7 mouse cellular contexts compared by ENCODE assay signal in genomic region chr16:95340885-95341791, GRCm38 (mm10).
A peak's percentile ranks its signal among the peaks of the same experiment; 100 is the strongest.
DNase-seq lines count a peak whose midpoint lies in the region; ATAC-seq and TF ChIP-seq lines count a peak whose summit lies in the region.

No protein-coding gene starts in this region.

- peak; percentile 82 for TF ChIP-seq CTCF in heart, adult 2 months (IDR thresholded peaks at IDR 0.05)
- TF ChIP-seq CTCF in kidney, adult 2 months (conservative IDR thresholded peaks at IDR 0.05; ENCODE audit: insufficient read depth, insufficient read length, low read depth, low read length): peak; percentile 76

- no peaks in the 10 kb centered on the region for H3K9me3 ChIP-seq in embryonic facial prominence, embryonic 11.5 days (replicated peaks; ENCODE audit: control insufficient read depth, low read length)
- no peaks in the 10 kb centered on the region for H3K9me3 ChIP-seq in limb, embryonic 11.5 days (ENCODE audit: control insufficient read depth, low read length)
- no peaks in the 10 kb centered on the region for H3K9me3 ChIP-seq in midbrain, embryonic 15.5 days

- H3K27me3 ChIP-seq in embryonic facial prominence, embryonic 11.5 days (ENCODE audit: control insufficient read depth, insufficient read depth, low read length): no peaks in the 10 kb centered on the region
- H3K27me3 ChIP-seq in heart, adult 2 months (ENCODE audit: control insufficient read depth, insufficient read depth, low read length): no peaks in the 10 kb centered on the region
- no peaks in the 10 kb centered on the region for H3K27me3 ChIP-seq in kidney, adult 2 months (replicated peaks; ENCODE audit: control insufficient read depth, insufficient read depth, low read length)
- no peaks in the 10 kb centered on the region for H3K27me3 ChIP-seq in limb, embryonic 11.5 days (ENCODE audit: control insufficient read depth, insufficient read depth, low read length)
- no peaks in the 10 kb centered on the region for H3K27me3 ChIP-seq in midbrain, embryonic 15.5 days (replicated peaks)

- peak; percentile 74 for ATAC-seq in embryonic facial prominence, embryonic 11.5 days (replicated peaks; ENCODE audit: insufficient number of reproducible peaks, low FRiP score, low TSS enrichment, low read depth)
- peak; percentile 41; the same call in 1 of the 2 replicates for ATAC-seq in limb, embryonic 11.5 days (ENCODE audit: insufficient number of reproducible peaks, low FRiP score, low TSS enrichment, low read depth)
- peak; percentile 86 for ATAC-seq in midbrain, embryonic 15.5 days (replicated peaks)

- TF ChIP-seq POLR2A in heart, adult 2 months (IDR thresholded peaks at IDR 0.05; ENCODE audit: insufficient read depth, low read depth, low read length): no peak
- TF ChIP-seq POLR2A in kidney, adult 2 months (IDR thresholded peaks at IDR 0.05; ENCODE audit: low read depth, low read length): no peak

- H3K4me1 ChIP-seq in embryonic facial prominence, embryonic 11.5 days (ENCODE audit: control insufficient read depth, insufficient read depth, low read length): no peaks in the 10 kb centered on the region
- peaks cover 9% of the 10 kb centered on the region for H3K4me1 ChIP-seq in heart, adult 2 months (ENCODE audit: control insufficient read depth, insufficient read depth, low read length)
- H3K4me1 ChIP-seq in kidney, adult 2 months (ENCODE audit: control insufficient read depth, insufficient read depth, low read length): no peaks in the 10 kb centered on the region
- no peaks in the 10 kb centered on the region for H3K4me1 ChIP-seq in limb, embryonic 11.5 days (ENCODE audit: control insufficient read depth, insufficient read depth, low read length)
- peaks cover 12% of the 10 kb centered on the region for H3K4me1 ChIP-seq in midbrain, embryonic 15.5 days

- H3K4me3 ChIP-seq in embryonic facial prominence, embryonic 11.5 days (ENCODE audit: low read depth, low read length): no peak overlapping the region
- H3K4me3 ChIP-seq in heart, adult 2 months: no peak overlapping the region
- H3K4me3 ChIP-seq in kidney, adult 2 months (ENCODE audit: insufficient read depth, low read depth, low read length): no peak overlapping the region
- no peak overlapping the region for H3K4me3 ChIP-seq in limb, embryonic 11.5 days (ENCODE audit: low read depth, low read length)
- no peak overlapping the region; the same call in 1 of the 2 replicates for H3K4me3 ChIP-seq in midbrain, embryonic 15.5 days

- TF ChIP-seq EP300 in heart, adult 2 months (IDR thresholded peaks at IDR 0.05; ENCODE audit: insufficient read depth, low read depth, low read length): peak; percentile 90

- H3K79me2 ChIP-seq in heart, adult 2 months (replicated peaks; ENCODE audit: control insufficient read depth, insufficient read depth, low read length): no peaks in the 10 kb centered on the region

- 22% methylated on average over 28 of the region's 28 CpGs for WGBS in embryonic facial prominence, embryonic 11.5 days
- WGBS in heart, adult 2 months: 13% methylated on average over 28 of the region's 28 CpGs
- WGBS in kidney, adult 2 months: 38% methylated on average over 28 of the region's 28 CpGs
- 33% methylated on average over 28 of the region's 28 CpGs for WGBS in limb, embryonic 11.5 days
- 22% methylated on average over 28 of the region's 28 CpGs for WGBS in midbrain, embryonic 15.5 days

- H3K9ac ChIP-seq in embryonic facial prominence, embryonic 11.5 days (replicated peaks; ENCODE audit: low read length): no peak overlapping the region
- peak overlapping the region; percentile 5; the same call in 1 of the 2 replicates for H3K9ac ChIP-seq in heart, adult 2 months (ENCODE audit: low read depth, low read length)
- H3K9ac ChIP-seq in limb, embryonic 11.5 days (ENCODE audit: low read length): no peak overlapping the region
- H3K9ac ChIP-seq in midbrain, embryonic 15.5 days: no peak overlapping the region

- no peak overlapping the region for H3K27ac ChIP-seq in embryonic facial prominence, embryonic 11.5 days (replicated peaks; ENCODE audit: low read depth, low read length)
- H3K27ac ChIP-seq in heart, adult 2 months: peak overlapping the region; percentile 72
- H3K27ac ChIP-seq in kidney, adult 2 months (ENCODE audit: insufficient read depth, low read depth, low read length): no peak overlapping the region
- H3K27ac ChIP-seq in limb, embryonic 11.5 days (replicated peaks; ENCODE audit: low read depth, low read length): no peak overlapping the region
- H3K27ac ChIP-seq in midbrain, embryonic 15.5 days: peak overlapping the region; percentile 18; the same call in 1 of the 2 replicates

- no peaks in the 10 kb centered on the region for H3K36me3 ChIP-seq in embryonic facial prominence, embryonic 11.5 days (replicated peaks; ENCODE audit: control insufficient read depth, insufficient read depth, low read depth, low read length)
- no peaks in the 10 kb centered on the region for H3K36me3 ChIP-seq in heart, adult 2 months (ENCODE audit: control insufficient read depth, insufficient read depth, low read length)
- no peaks in the 10 kb centered on the region for H3K36me3 ChIP-seq in kidney, adult 2 months (ENCODE audit: control insufficient read depth, insufficient read depth, low read length)
- H3K36me3 ChIP-seq in limb, embryonic 11.5 days (ENCODE audit: control insufficient read depth, insufficient read depth, low read length): no peaks in the 10 kb centered on the region
- no peaks in the 10 kb centered on the region for H3K36me3 ChIP-seq in midbrain, embryonic 15.5 days (replicated peaks)

- peak; percentile 84 for DNase-seq in adrenal gland, postnatal 14 days
- DNase-seq in embryonic facial prominence, embryonic 11.5 days (ENCODE audit: low spot score): peak; percentile 86
- peak; percentile 80 to 87 for DNase-seq in heart, adult 2 months
- peak; percentile 84 for DNase-seq in kidney, adult 2 months
- DNase-seq in limb, embryonic 11.5 days (ENCODE audit: low spot score): peak; percentile 89
- peak; percentile 35 to 45 for DNase-seq in spleen, postnatal 14 days (ENCODE audit: low spot score in 2 of 2)

- intact Hi-C loops in heart, adult 2 months (cut with DNase I): loop anchor here (1.0 to 5.0 kb wide), 3 partner anchors 39 to 145 kb away; no protein-coding TSS in a partner anchor

- H3K4me2 ChIP-seq in embryonic facial prominence, embryonic 11.5 days (ENCODE audit: low read depth, low read length): no peak overlapping the region
- no peak overlapping the region for H3K4me2 ChIP-seq in limb, embryonic 11.5 days (ENCODE audit: low read depth, severe bottlenecking)
- peak overlapping the region; percentile 36 for H3K4me2 ChIP-seq in midbrain, embryonic 15.5 days

Comparison
In these comparisons a context has a peak if more than half of its experiments do, and no peak if none do; other contexts are left out.
1. H3K27ac ChIP-seq: peak in heart, adult 2 months (single experiment) and midbrain, embryonic 15.5 days (single experiment); none in embryonic facial prominence, embryonic 11.5 days (single experiment), kidney, adult 2 months (single experiment) and limb, embryonic 11.5 days (single experiment).
2. Peak in every context shown above with its lines, with median percentiles within 50 percentile points of each other: DNase-seq and ATAC-seq.